Mouse (Mus musculus): ENCODE data around the gene Dab1. TPM values are rescaled to one million over a fixed set of nuclear protein-coding genes. Genes with fewer than 3 reads are reported as not detected.

The Dab1 gene
- polyA plus RNA-seq, 1 experiment from 2014 or later, result 106 TPM

DNA sequence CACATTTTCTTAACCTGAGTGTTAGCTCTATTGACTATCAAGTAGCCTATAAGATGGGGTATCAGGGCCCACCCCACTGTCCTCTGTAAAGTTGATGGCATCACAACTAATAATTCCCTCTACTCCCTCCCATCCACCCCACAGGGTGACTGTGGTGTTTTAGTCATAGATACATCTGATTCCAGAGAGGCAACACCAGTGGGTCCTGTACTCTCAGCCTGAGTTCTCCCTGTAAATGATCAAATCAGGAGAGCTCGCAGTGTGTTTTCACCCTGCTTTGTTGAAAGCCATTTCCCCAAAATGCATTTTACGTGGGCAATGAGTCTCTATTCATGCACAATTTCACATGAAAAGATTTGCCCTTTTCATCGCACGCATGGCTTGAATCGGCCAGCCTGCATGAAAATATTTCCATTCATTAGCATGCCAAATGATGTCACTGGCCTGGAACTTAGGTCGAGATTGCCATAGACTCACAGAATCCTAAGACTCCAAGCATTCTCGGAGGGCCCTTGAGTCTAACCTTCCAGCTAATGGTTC lies 454.8 kb downstream of the Dab1 start:
- peak; percentile 67 for ATAC-seq
- H3K4me1 ChIP-seq (ENCODE audit: control insufficient read depth, insufficient read depth, low read length), result peaks cover 10% of the 10 kb centered on the region
- DNase-seq (ENCODE audit: low spot score), result peak; percentile 88
- H3K4me3 ChIP-seq (ENCODE audit: low read depth, low read length), result no peak overlapping the region
- no peak overlapping the region for H3K27ac ChIP-seq (ENCODE audit: low read depth, low read length)
- no peaks in the 10 kb centered on the region for H3K27me3 ChIP-seq (replicated peaks; ENCODE audit: control insufficient read depth, insufficient read depth, low read length)
- H3K9me3 ChIP-seq (replicated peaks; ENCODE audit: control insufficient read depth, low read length), result no peaks in the 10 kb centered on the region
- H3K9ac ChIP-seq (ENCODE audit: low read length), result no peak overlapping the region
- no peaks in the 10 kb centered on the region for H3K36me3 ChIP-seq (ENCODE audit: control insufficient read depth, insufficient read depth, low read length)
- 3% methylated on average over 7 of the region's 7 CpGs for WGBS
- H3K4me2 ChIP-seq (ENCODE audit: low read length), result no peak overlapping the region

DNA sequence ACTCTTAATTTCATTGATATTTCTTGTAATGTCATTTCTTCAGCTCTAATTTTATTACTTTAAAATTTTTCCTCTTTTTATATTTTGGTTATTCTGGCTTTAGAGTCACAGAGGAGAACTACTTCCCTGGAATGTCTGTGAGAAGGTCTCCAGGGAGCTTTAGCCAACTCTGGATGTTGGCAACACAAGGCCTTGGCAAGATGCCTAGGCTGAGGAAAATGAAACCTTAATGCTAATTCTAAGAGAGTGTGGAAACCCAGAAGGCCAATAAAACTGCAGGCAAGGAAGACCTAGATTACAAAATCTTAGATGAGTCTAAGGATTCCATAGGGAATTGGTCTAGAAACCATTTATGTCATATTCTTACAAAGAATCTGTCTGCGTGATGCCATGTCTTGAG lies 458.6 kb downstream of the Dab1 start:
- peak; percentile 82 for DNase-seq (ENCODE audit: low spot score)
- Histone ChIP-seq H3K4me2 (ENCODE audit: low read length) (no peak overlapping the region), H3K9me3 (replicated peaks; ENCODE audit: control insufficient read depth, low read length) (no peaks in the 10 kb centered on the region), H3K4me3 (ENCODE audit: low read depth, low read length) (no peak overlapping the region), H3K27ac (ENCODE audit: low read depth, low read length) (no peak overlapping the region), H3K36me3 (ENCODE audit: control insufficient read depth, insufficient read depth, low read length) (no peaks in the 10 kb centered on the region), H3K9ac (ENCODE audit: low read length) (no peak overlapping the region), H3K4me1 (ENCODE audit: control insufficient read depth, insufficient read depth, low read length) (peaks cover 10% of the 10 kb centered on the region), H3K27me3 (replicated peaks; ENCODE audit: control insufficient read depth, insufficient read depth, low read length) (no peaks in the 10 kb centered on the region)
- 85% methylated on average over 1 of the region's 1 CpGs for WGBS
- no peak for ATAC-seq

DNA sequence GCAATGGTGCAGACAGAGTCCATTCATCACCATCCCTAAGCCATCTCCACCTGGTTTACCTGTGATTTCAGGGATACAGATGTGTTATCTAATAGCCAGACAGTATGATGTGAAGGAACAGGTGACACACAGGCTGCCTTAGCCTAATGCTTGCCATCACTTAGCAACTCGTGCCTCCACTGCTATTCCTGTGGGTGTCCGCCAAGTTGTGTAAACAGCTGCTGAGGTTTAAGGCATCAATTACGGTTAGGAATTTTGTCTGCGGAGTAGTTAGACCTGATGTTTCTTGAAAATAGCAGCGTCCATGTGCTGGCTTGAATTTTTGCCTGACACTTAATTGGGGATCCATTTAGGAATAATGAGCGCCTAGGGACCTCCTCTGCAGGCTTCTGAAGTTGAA lies 487.1 kb downstream of the Dab1 start:
- Histone ChIP-seq H3K4me1 (ENCODE audit: control insufficient read depth, insufficient read depth, low read length) (no peaks in the 10 kb centered on the region), H3K4me2 (ENCODE audit: low read length) (no peak overlapping the region), H3K27ac (ENCODE audit: low read depth, low read length) (no peak overlapping the region), H3K9ac (ENCODE audit: low read length) (no peak overlapping the region), H3K36me3 (ENCODE audit: control insufficient read depth, insufficient read depth, low read length) (no peaks in the 10 kb centered on the region), H3K4me3 (ENCODE audit: low read depth, low read length) (no peak overlapping the region), H3K27me3 (replicated peaks; ENCODE audit: control insufficient read depth, insufficient read depth, low read length) (no peaks in the 10 kb centered on the region), H3K9me3 (replicated peaks; ENCODE audit: control insufficient read depth, low read length) (no peaks in the 10 kb centered on the region)
- ATAC-seq (no peak), DNase-seq (ENCODE audit: low spot score) (no peak)
- 70% methylated on average over 6 of the region's 6 CpGs for WGBS

DNA sequence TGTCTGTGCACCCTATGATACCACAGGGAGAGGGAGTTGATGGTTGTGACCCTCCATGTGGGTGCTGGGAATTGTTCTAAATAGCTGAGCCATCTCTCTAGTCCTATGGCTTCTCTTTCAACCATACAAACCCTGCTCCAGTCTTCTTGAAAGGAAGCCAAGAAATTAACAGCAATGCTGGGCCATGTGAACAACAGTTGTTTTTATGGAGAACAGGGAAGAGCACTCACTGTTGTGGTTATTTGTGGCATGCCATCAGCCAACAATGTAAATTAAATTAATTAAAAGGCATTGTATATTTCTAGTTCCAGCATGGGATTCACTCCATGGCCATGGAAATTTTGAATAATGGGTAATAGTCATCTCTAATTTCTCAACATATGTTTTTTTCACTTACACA lies 492.5 kb downstream of the Dab1 start:
- no peaks in the 10 kb centered on the region for H3K36me3 ChIP-seq (ENCODE audit: control insufficient read depth, insufficient read depth, low read length)
- H3K27me3 ChIP-seq (replicated peaks; ENCODE audit: control insufficient read depth, insufficient read depth, low read length), result no peaks in the 10 kb centered on the region
- H3K4me1 ChIP-seq (ENCODE audit: control insufficient read depth, insufficient read depth, low read length), result peaks cover 10% of the 10 kb centered on the region
- DNase-seq (ENCODE audit: low spot score) (peak; percentile 51), ATAC-seq (no peak)
- H3K9ac ChIP-seq (ENCODE audit: low read length), result no peak overlapping the region
- H3K4me3 ChIP-seq (ENCODE audit: low read depth, low read length), result no peak overlapping the region
- no peak overlapping the region for H3K27ac ChIP-seq (ENCODE audit: low read depth, low read length)
- H3K4me2 ChIP-seq (ENCODE audit: low read length), result no peak overlapping the region
- no peaks in the 10 kb centered on the region for H3K9me3 ChIP-seq (replicated peaks; ENCODE audit: control insufficient read depth, low read length)

DNA sequence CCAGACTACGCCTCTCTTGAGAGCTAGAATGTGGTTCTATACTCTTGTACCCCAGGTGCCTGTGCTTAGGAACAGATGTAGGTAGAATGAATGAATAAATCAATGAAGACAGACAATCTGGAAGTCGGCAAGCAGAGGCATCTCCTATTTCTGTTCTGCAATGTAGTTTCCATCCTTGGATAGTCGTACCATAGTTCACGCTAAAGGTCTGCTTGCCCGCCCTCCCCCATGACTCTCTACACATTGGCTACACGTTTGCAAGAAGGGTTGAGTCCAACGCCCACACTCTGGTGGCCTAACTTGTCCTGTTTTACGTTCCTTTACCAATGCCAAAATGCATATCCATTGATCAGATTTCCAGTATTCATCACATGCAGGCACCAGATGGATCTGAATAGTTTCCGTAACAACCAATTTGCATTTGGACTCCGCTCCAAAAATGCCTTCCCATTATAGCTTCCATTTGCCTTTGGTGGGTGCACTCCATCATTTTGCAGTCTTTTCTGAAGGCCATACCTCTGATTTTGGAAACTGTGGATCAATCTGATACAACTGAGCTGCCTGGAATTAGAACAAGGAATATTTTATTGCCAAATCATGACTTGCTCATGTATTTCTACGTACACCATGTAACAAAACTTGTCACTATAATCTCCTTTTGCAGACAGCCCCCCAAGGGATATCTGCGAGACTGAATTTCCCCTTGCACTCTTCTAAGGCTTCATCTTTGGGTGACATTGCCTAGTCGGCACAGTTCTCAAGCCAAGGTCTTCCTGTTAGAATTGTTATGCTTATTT lies 494.2 kb downstream of the Dab1 start:
- Histone ChIP-seq H3K9ac (ENCODE audit: low read length) (no peak overlapping the region), H3K4me2 (ENCODE audit: low read length) (no peak overlapping the region), H3K9me3 (replicated peaks; ENCODE audit: control insufficient read depth, low read length) (no peaks in the 10 kb centered on the region), H3K27ac (ENCODE audit: low read depth, low read length) (peak overlapping the region; percentile 23; the same call in 1 of the 2 replicates), H3K36me3 (ENCODE audit: control insufficient read depth, insufficient read depth, low read length) (no peaks in the 10 kb centered on the region), H3K27me3 (replicated peaks; ENCODE audit: control insufficient read depth, insufficient read depth, low read length) (no peaks in the 10 kb centered on the region), H3K4me1 (ENCODE audit: control insufficient read depth, insufficient read depth, low read length) (peaks cover 10% of the 10 kb centered on the region), H3K4me3 (ENCODE audit: low read depth, low read length) (no peak overlapping the region)
- peak; percentile 78 for DNase-seq (ENCODE audit: low spot score)
- ATAC-seq, result peak; percentile 60; the same call in 1 of the 2 replicates
- 57% methylated on average over 13 of the region's 13 CpGs for WGBS

DNA sequence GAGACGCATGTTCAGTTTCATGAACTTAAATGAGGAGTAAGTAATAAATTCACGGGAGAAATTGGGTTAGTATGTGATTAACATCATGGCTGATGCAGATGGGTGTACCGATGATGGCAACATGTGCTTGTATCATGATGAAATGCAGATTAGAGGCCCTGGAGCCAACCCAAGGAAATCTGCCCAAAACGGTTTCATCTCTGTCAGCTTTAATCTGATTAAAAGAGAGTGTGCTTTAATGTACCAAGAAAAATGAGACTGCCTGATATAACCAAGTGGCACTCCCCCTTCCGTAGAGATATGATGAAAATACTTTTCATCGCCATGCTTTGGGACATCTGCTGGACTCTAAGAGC lies 494.8 kb downstream of the Dab1 start:
- H3K27me3 ChIP-seq (replicated peaks; ENCODE audit: control insufficient read depth, insufficient read depth, low read length), result no peaks in the 10 kb centered on the region
- H3K9ac ChIP-seq (ENCODE audit: low read length), result no peak overlapping the region
- no peaks in the 10 kb centered on the region for H3K36me3 ChIP-seq (ENCODE audit: control insufficient read depth, insufficient read depth, low read length)
- H3K27ac ChIP-seq (ENCODE audit: low read depth, low read length), result peak overlapping the region; percentile 23; the same call in 1 of the 2 replicates
- 66% methylated on average over 6 of the region's 6 CpGs for WGBS
- no peak overlapping the region for H3K4me2 ChIP-seq (ENCODE audit: low read length)
- no peak overlapping the region for H3K4me3 ChIP-seq (ENCODE audit: low read depth, low read length)
- peak; percentile 40; the same call in 1 of the 2 replicates for ATAC-seq
- H3K4me1 ChIP-seq (ENCODE audit: control insufficient read depth, insufficient read depth, low read length), result peaks cover 10% of the 10 kb centered on the region
- no peaks in the 10 kb centered on the region for H3K9me3 ChIP-seq (replicated peaks; ENCODE audit: control insufficient read depth, low read length)
- peak; percentile 78 for DNase-seq (ENCODE audit: low spot score)

DNA sequence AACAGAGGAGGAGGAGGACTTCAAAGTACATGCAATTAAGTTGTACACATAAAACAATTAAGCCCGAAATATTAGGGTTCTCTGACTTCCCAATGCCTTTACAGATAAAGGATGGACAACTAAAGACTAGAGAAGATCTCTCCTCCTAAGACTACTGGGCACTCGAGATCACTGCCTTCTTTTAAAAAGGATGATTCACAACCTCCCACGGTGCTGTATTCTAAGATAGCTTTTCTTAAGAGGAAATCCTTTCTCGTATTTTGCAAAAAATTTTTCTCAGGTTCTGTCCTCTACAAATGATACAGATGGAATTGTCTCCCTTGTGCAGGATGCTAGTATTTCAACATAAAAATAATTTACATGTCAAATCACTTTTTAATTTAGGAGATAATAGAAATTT lies 500.9 kb downstream of the Dab1 start:
- no peak overlapping the region for H3K4me2 ChIP-seq (ENCODE audit: low read length)
- H3K4me1 ChIP-seq (ENCODE audit: control insufficient read depth, insufficient read depth, low read length), result no peaks in the 10 kb centered on the region
- no peak overlapping the region for H3K4me3 ChIP-seq (ENCODE audit: low read depth, low read length)
- H3K9me3 ChIP-seq (replicated peaks; ENCODE audit: control insufficient read depth, low read length), result no peaks in the 10 kb centered on the region
- no peaks in the 10 kb centered on the region for H3K27me3 ChIP-seq (replicated peaks; ENCODE audit: control insufficient read depth, insufficient read depth, low read length)
- DNase-seq (ENCODE audit: low spot score) (no peak), ATAC-seq (no peak)
- no peak overlapping the region for H3K27ac ChIP-seq (ENCODE audit: low read depth, low read length)
- H3K9ac ChIP-seq (ENCODE audit: low read length), result no peak overlapping the region
- WGBS, result 84% methylated on average over 4 of the region's 4 CpGs
- H3K36me3 ChIP-seq (ENCODE audit: control insufficient read depth, insufficient read depth, low read length), result no peaks in the 10 kb centered on the region

DNA sequence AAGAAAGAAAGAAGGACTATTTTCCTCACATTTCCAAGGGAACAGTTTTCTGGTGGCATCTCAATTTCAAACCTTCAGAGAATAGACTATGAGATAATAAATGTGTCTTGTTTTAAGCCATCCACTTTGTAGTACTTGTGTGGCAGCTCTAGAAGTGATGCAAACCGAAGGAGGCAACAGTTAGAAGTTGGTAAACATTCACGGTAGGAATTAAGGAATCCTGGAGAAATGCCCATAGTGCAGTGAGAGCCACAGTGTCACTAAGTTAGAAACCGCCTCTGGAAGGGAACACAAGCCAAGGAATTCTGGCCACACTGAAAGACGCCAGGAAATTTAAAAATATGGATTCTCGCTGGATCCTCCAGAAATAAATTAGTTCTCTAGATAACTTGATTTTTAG lies 502.8 kb downstream of the Dab1 start:
- H3K9ac ChIP-seq (ENCODE audit: low read length), result no peak overlapping the region
- H3K4me3 ChIP-seq (ENCODE audit: low read depth, low read length), result no peak overlapping the region

DNA sequence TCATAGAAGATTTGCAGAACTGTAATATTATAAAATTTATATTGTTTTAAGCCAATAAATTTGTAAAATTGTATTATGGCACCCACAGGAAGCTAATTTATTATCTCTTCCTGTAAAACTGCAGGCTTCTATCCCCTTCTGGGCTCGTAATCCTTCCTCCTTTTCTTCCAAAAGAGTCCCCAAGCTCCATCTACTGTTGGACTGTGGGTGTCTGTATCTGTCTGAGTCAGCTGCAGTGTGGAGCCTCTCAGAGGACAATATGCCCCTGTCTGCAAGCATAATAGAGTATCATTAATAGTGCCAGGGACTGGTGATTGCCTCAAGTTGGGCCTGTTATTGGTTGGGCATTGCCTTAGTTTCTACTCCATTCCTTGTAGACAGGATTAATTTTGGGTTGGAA lies 503.2 kb downstream of the Dab1 start:
- no peak overlapping the region for H3K27ac ChIP-seq (ENCODE audit: low read depth, low read length)
- H3K4me1 ChIP-seq (ENCODE audit: control insufficient read depth, insufficient read depth, low read length), result no peaks in the 10 kb centered on the region
- WGBS, result 81% methylated on average over 1 of the region's 1 CpGs
- H3K36me3 ChIP-seq (ENCODE audit: control insufficient read depth, insufficient read depth, low read length), result no peaks in the 10 kb centered on the region
- H3K4me2 ChIP-seq (ENCODE audit: low read length), result no peak overlapping the region
- no peaks in the 10 kb centered on the region for H3K9me3 ChIP-seq (replicated peaks; ENCODE audit: control insufficient read depth, low read length)
- H3K9ac ChIP-seq (ENCODE audit: low read length), result no peak overlapping the region
- DNase-seq (ENCODE audit: low spot score) (no peak), ATAC-seq (no peak)
- H3K4me3 ChIP-seq (ENCODE audit: low read depth, low read length), result no peak overlapping the region
- no peaks in the 10 kb centered on the region for H3K27me3 ChIP-seq (replicated peaks; ENCODE audit: control insufficient read depth, insufficient read depth, low read length)

More for the DNA sequence above, 502.8 kb downstream of the Dab1 start:
- DNase-seq (ENCODE audit: low spot score) (no peak), ATAC-seq (no peak)
- no peaks in the 10 kb centered on the region for H3K27me3 ChIP-seq (replicated peaks; ENCODE audit: control insufficient read depth, insufficient read depth, low read length)
- H3K4me2 ChIP-seq (ENCODE audit: low read length), result no peak overlapping the region
- WGBS, result 89% methylated on average over 5 of the region's 5 CpGs
- H3K4me1 ChIP-seq (ENCODE audit: control insufficient read depth, insufficient read depth, low read length), result no peaks in the 10 kb centered on the region
- no peak overlapping the region for H3K27ac ChIP-seq (ENCODE audit: low read depth, low read length)
- H3K36me3 ChIP-seq (ENCODE audit: control insufficient read depth, insufficient read depth, low read length), result no peaks in the 10 kb centered on the region
- H3K9me3 ChIP-seq (replicated peaks; ENCODE audit: control insufficient read depth, low read length), result no peaks in the 10 kb centered on the region
